Mouse (Mus musculus) G1E (cell line): Measurements from ENCODE around the gene Eif4e3.

Experiments
- CTCF ChIP-seq: IDR thresholded peaks from 2 replicates; pipeline ENCODE4 v1.5.1; 2012; ENCODE audit warnings: low read depth, low read length, inconsistent platforms, mixed read lengths
- GATA1 ChIP-seq: IDR thresholded peaks from 2 replicates; pipeline ENCODE4 v1.6.1; 2012; ENCODE audit warnings: borderline replicate concordance, low read length, inconsistent platforms, mixed read lengths
- GATA2 ChIP-seq: IDR thresholded peaks from 2 replicates; pipeline ENCODE4 v1.6.1; 2012; ENCODE audit warnings: low read depth, low read length, inconsistent platforms, borderline replicate concordance
- POLR2AphosphoS5 ChIP-seq: IDR thresholded peaks from 2 replicates; pipeline ENCODE4 v1.6.1; 2012; ENCODE audit warnings: low read depth, low read length, inconsistent platforms; ENCODE audit not compliant: insufficient replicate concordance

GRCm38 (mm10) chr6:99669481-99670325, 3.1 kb upstream of the Eif4e3 start:
- TF ChIP-seq CTCF (no peak), GATA1 (no peak), GATA2 (no peak), POLR2AphosphoS5 (no peak)
